Mouse (Mus musculus): ENCODE results near the gene Cbx5. TPM values are rescaled to one million over a fixed set of nuclear protein-coding genes. Genes with fewer than 3 reads are reported as not detected.
"Not testable (repeated sequence)": the region's sequence is repeated elsewhere in the genome, so short reads cannot be mapped to it uniquely, and the experiment has no call there.

Gene Cbx5
- polyA plus RNA-seq, 1 experiment from 2014 or later: 98.0 TPM

- H3K36me3 ChIP-seq: no peaks in the 10 kb centered on the region
- no peaks in the 10 kb centered on the region for H3K4me1 ChIP-seq (replicated peaks)
- H3K27me3 ChIP-seq (replicated peaks): no peaks in the 10 kb centered on the region
- no peak overlapping the region for H3K9ac ChIP-seq
- no peak overlapping the region for H3K4me2 ChIP-seq (replicated peaks)
- no peaks in the 10 kb centered on the region for H3K9me3 ChIP-seq
- H3K27ac ChIP-seq: no peak overlapping the region
- ATAC-seq: no peak
- H3K4me3 ChIP-seq (replicated peaks): no peak overlapping the region
- WGBS: 85% methylated on average over 2 of the region's 2 CpGs
These were observed 25.2 kb upstream of the Cbx5 start for GRCm38 (mm10) chr15:103264794-103265193.

- Histone ChIP-seq H3K9ac (no peak overlapping the region), H3K4me2 (replicated peaks) (no peak overlapping the region), H3K9me3 (no peaks in the 10 kb centered on the region), H3K36me3 (no peaks in the 10 kb centered on the region), H3K27me3 (replicated peaks) (no peaks in the 10 kb centered on the region), H3K4me3 (replicated peaks) (no peak overlapping the region), H3K27ac (no peak overlapping the region), H3K4me1 (replicated peaks) (peaks cover 14% of the 10 kb centered on the region)
- 61% methylated on average over 1 of the region's 1 CpGs for WGBS
- ATAC-seq: no peak
These were observed 20.4 kb upstream of the Cbx5 start for GRCm38 (mm10) chr15:103259989-103260388.

- no peak for ATAC-seq
- H3K36me3 ChIP-seq: no peaks in the 10 kb centered on the region
- H3K4me2 ChIP-seq (replicated peaks): no peak overlapping the region
- H3K4me3 ChIP-seq (replicated peaks): no peak overlapping the region
- H3K9ac ChIP-seq: no peak overlapping the region
- H3K27me3 ChIP-seq (replicated peaks): no peaks in the 10 kb centered on the region
- peaks cover 19% of the 10 kb centered on the region for H3K4me1 ChIP-seq (replicated peaks)
- no peaks in the 10 kb centered on the region for H3K9me3 ChIP-seq
- WGBS: 85% methylated on average over 5 of the region's 5 CpGs
- H3K27ac ChIP-seq: no peak overlapping the region
These were observed 19.5 kb upstream of the Cbx5 start for GRCm38 (mm10) chr15:103259162-103259561.

- H3K4me3 ChIP-seq (replicated peaks): peak within 1 kb of the TSS; percentile 18; the same call in 1 of the 2 replicates
- H3K27me3 ChIP-seq (replicated peaks): no peaks in the 10 kb centered on the region
- ATAC-seq: peak; percentile 96
- peak within 1 kb of the TSS; percentile 40; the same call in 1 of the 2 replicates for H3K27ac ChIP-seq
- peak within 1 kb of the TSS; percentile 28; the same call in 1 of the 2 replicates for H3K9ac ChIP-seq
- H3K4me1 ChIP-seq (replicated peaks): peaks cover 19% of the 10 kb centered on the region
- H3K4me2 ChIP-seq (replicated peaks): peak within 1 kb of the TSS; percentile 56
- no peaks in the 10 kb centered on the region for H3K36me3 ChIP-seq
- 10% methylated on average over 15 of the region's 15 CpGs for WGBS
- H3K9me3 ChIP-seq: no peaks in the 10 kb centered on the region
These were observed 18.4 kb upstream of the Cbx5 start, which contains the start of gene Nfe2 for GRCm38 (mm10) chr15:103257790-103258728. Nfe2 (minus strand) TSS chr15:103258403.

DNA sequence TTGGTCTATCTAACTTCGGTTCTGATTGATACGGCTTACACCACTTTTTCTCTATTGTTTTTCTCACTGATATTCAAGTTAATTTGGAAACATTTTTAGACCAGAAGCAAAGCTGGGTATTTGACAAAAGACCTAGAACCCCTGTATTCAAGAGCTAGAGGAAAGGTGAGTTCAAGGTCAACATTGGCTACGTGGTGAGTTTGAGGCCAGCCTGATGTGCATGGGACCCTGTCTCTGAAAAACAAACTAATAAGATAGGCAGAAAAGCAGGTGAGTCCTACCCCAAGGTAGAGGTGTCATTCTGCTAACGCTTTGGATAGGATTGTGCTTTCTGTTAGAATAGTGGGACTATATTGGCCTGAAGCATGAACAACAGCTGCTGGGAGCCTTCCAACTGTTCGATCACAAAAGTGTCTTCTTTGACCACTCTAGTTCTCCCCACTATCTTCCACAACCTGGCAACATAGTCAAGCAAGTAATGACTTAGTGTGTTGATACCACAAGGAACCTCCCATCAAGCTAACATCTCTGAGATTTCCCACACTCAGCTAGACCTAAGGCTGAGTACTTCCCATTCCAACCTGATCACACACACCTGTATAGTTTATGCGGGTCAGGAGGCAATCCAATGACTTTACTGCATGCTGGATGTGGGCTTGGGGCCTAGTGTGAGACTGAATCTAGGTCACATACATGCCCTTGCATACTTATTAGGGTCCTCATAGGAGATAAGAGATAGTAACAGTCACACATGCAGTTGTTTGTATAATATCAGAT is 16.8 kb upstream of the Cbx5 start:
- no peak overlapping the region for H3K27ac ChIP-seq
- no peak for ATAC-seq
- no peaks in the 10 kb centered on the region for H3K27me3 ChIP-seq (replicated peaks)
- no peaks in the 10 kb centered on the region for H3K36me3 ChIP-seq
- no peak overlapping the region for H3K9ac ChIP-seq
- H3K4me3 ChIP-seq (replicated peaks): no peak overlapping the region
- WGBS: 91% methylated on average over 6 of the region's 6 CpGs
- peaks cover 19% of the 10 kb centered on the region for H3K4me1 ChIP-seq (replicated peaks)
- no peaks in the 10 kb centered on the region for H3K9me3 ChIP-seq
- H3K4me2 ChIP-seq (replicated peaks): no peak overlapping the region

DNA sequence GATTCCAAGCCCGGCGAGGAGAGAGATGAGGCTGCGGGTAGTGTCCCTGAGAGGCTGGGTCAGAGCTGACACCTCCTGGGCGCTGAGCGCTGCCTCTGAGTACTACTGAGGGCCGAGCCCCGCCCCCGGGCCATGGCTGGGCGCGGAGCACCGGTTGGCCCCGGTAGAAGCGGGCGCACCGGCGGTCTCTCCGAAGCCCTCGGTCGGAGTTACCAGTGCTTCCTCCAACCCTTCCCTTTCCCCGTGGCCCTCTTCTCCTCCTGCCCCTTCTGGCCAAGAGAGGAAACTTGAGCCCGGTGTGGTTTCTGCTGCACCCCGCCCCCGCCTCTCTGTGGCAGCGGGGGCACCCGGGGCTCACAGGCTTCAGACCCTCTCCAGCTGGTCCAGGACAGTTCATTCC is 15.6 kb upstream of the Cbx5 start:
- WGBS: under 1% methylated on average over 25 of the region's 25 CpGs
- no peaks in the 10 kb centered on the region for H3K9me3 ChIP-seq
- no peaks in the 10 kb centered on the region for H3K36me3 ChIP-seq
- H3K27me3 ChIP-seq (replicated peaks): no peaks in the 10 kb centered on the region
- H3K27ac ChIP-seq: no peak overlapping the region
- peak overlapping the region; percentile 91 for H3K4me2 ChIP-seq (replicated peaks)
- H3K4me1 ChIP-seq (replicated peaks): peaks cover 19% of the 10 kb centered on the region
- ATAC-seq: peak; percentile 52
- H3K9ac ChIP-seq: peak overlapping the region; percentile 63
- peak overlapping the region; percentile 42 for H3K4me3 ChIP-seq (replicated peaks)

- ATAC-seq: no peak
- no peak overlapping the region for H3K9ac ChIP-seq
- WGBS: 94% methylated on average over 1 of the region's 1 CpGs
These were observed 13.7 kb upstream of the Cbx5 start for GRCm38 (mm10) chr15:103253352-103253751.

GRCm38 (mm10) chr15:103252660-103253059 is 13.0 kb upstream of the Cbx5 start:
- Histone ChIP-seq H3K27ac (no peak overlapping the region), H3K36me3 (peaks cover 7% of the 10 kb centered on the region), H3K4me2 (replicated peaks) (no peak overlapping the region), H3K9me3 (no peaks in the 10 kb centered on the region), H3K9ac (no peak overlapping the region), H3K4me3 (replicated peaks) (no peak overlapping the region), H3K4me1 (replicated peaks) (peaks cover 14% of the 10 kb centered on the region), H3K27me3 (replicated peaks) (no peaks in the 10 kb centered on the region)
- ATAC-seq: no peak
- 82% methylated on average over 3 of the region's 3 CpGs for WGBS

More at GRCm38 (mm10) chr15:103253352-103253751, 13.7 kb upstream of the Cbx5 start:
- Histone ChIP-seq H3K9me3 (no peaks in the 10 kb centered on the region), H3K4me1 (replicated peaks) (peaks cover 17% of the 10 kb centered on the region), H3K36me3 (peaks cover 4% of the 10 kb centered on the region; the same call in 1 of the 2 replicates), H3K27me3 (replicated peaks) (no peaks in the 10 kb centered on the region), H3K4me2 (replicated peaks) (no peak overlapping the region), H3K4me3 (replicated peaks) (no peak overlapping the region), H3K27ac (no peak overlapping the region)

DNA sequence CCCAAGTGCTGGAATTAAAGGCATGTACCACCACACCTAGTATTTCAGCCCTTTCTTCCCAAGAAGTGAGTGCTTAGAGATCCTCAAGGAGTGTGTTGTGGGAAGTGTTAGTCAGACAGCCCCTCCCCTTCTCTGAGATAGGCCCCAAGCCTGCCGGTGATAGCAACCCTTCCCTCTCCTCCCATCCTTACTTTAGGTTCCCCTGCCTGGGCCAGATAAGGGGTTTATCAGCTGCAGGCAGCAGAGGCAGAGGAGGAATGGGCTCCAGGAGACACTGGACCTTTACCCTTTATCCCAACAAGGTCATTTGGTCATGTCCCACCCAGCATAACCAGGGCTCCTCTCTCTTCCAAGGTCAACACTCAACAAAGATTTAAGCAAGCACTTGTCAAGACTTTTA is 12.0 kb upstream of the Cbx5 start:
- Histone ChIP-seq H3K4me3 (replicated peaks) (no peak overlapping the region), H3K27me3 (replicated peaks) (no peaks in the 10 kb centered on the region), H3K27ac (no peak overlapping the region), H3K9ac (no peak overlapping the region), H3K4me1 (replicated peaks) (peaks cover 11% of the 10 kb centered on the region; the same call in 1 of the 2 replicates), H3K4me2 (replicated peaks) (no peak overlapping the region), H3K36me3 (peaks cover 17% of the 10 kb centered on the region), H3K9me3 (no peaks in the 10 kb centered on the region)
- peak; percentile 21; the same call in 1 of the 2 replicates for ATAC-seq
- WGBS: 17% methylated on average over 1 of the region's 1 CpGs

GRCm38 (mm10) chr15:103250195-103250740 is 10.7 kb upstream of the Cbx5 start:
- Histone ChIP-seq H3K9ac (no peak overlapping the region), H3K36me3 (peaks cover 26% of the 10 kb centered on the region), H3K27ac (no peak overlapping the region), H3K9me3 (no peaks in the 10 kb centered on the region), H3K4me3 (replicated peaks) (no peak overlapping the region), H3K4me2 (replicated peaks) (no peak overlapping the region), H3K4me1 (replicated peaks) (peaks cover 8% of the 10 kb centered on the region; the same call in 1 of the 2 replicates), H3K27me3 (replicated peaks) (no peaks in the 10 kb centered on the region)
- ATAC-seq: peak; percentile 18
- 20% methylated on average over 2 of the region's 2 CpGs for WGBS

DNA sequence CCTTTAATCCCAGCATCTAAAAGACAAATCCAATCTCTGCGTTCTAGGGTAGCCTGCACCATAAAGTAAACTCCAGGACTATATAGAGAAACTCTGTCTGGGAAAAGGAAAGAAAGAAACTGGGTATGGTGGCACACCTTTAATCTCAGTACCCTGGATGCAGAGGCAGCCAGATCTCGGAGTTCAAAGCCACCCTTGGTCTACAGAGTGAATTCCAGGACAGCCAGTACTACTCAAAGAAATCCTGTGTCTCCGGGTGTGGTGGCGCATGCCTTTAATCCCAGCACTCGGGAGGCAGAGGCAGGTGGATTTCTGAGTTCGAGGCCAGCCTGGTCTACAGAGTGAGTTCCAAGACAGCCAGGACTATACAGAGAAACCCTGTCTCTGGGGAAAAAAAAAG is 9.9 kb upstream of the Cbx5 start:
- not testable (repeated sequence) for H3K9ac ChIP-seq; H3K27me3 ChIP-seq (replicated peaks); H3K27ac ChIP-seq; H3K4me2 ChIP-seq (replicated peaks); H3K9me3 ChIP-seq; H3K4me3 ChIP-seq (replicated peaks); H3K4me1 ChIP-seq (replicated peaks); ATAC-seq
- peaks cover 29% of the 10 kb centered on the region for H3K36me3 ChIP-seq
- WGBS: 76% methylated on average over 6 of the region's 6 CpGs
